Mouse (Mus musculus) embryonic facial prominence, embryonic 11.5 days (tissue): ENCODE data around the gene Mex3d. TPM values are rescaled to one million over a fixed set of nuclear protein-coding genes. Genes with fewer than 3 reads are reported as not detected.

Experiments used
- ATAC-seq: fragments of 200-750 bp; cut with Nextera tagmentation; replicated peaks from 2 replicates; pipeline ENCODE4 v1.8.0; 2017; ENCODE audit warnings: low read depth; ENCODE audit not compliant: insufficient number of reproducible peaks, low FRiP score, low TSS enrichment
- DNase-seq: peaks from one replicate; pipeline ENCODE4 v3.0.0-alpha.2; 2015; ENCODE audit warnings: low spot score
- H3K27ac ChIP-seq: fragments of 300-500 bp; sonication (generic); replicated peaks from 2 replicates; pipeline ENCODE4 v1.5.1; 2014; ENCODE audit warnings: mild to moderate bottlenecking, low read depth, low read length, control low read depth
- H3K27me3 ChIP-seq: fragments of 300-500 bp; sonication (generic); 2 replicates; pipeline ENCODE4 v1.6.1; 2014; ENCODE audit warnings: mild to moderate bottlenecking, low read length, moderate library complexity, mixed read lengths; ENCODE audit not compliant: control insufficient read depth, insufficient read depth
- H3K36me3 ChIP-seq: fragments of 300-500 bp; sonication (generic); replicated peaks from 2 replicates; pipeline ENCODE4 v1.6.1; 2014; ENCODE audit warnings: low read depth, mild to moderate bottlenecking, low read length, moderate library complexity, mixed read lengths; ENCODE audit not compliant: control insufficient read depth, insufficient read depth
- H3K4me1 ChIP-seq: fragments of 300-500 bp; sonication (generic); 2 replicates; pipeline ENCODE4 v1.6.1; 2014; ENCODE audit warnings: low read length, mixed read lengths; ENCODE audit not compliant: control insufficient read depth, insufficient read depth
- H3K4me2 ChIP-seq: fragments of 300-500 bp; sonication (generic); 2 replicates; pipeline ENCODE4 v1.6.1; 2014; ENCODE audit warnings: low read depth, mild to moderate bottlenecking, control low read depth, low read length, moderate library complexity
- H3K4me3 ChIP-seq: fragments of 300-500 bp; sonication (generic); 2 replicates; pipeline ENCODE4 v1.5.1; 2014; ENCODE audit warnings: low read depth, low read length, control low read depth
- H3K9ac ChIP-seq: fragments of 300-500 bp; sonication (generic); replicated peaks from 2 replicates; pipeline ENCODE4 v1.6.1; 2014; ENCODE audit warnings: mild to moderate bottlenecking, control low read depth, low read length
- H3K9me3 ChIP-seq: fragments of 300-500 bp; sonication (generic); replicated peaks from 2 replicates; pipeline ENCODE4 v1.6.1; 2016; ENCODE audit warnings: mild to moderate bottlenecking, low read length, inconsistent platforms, mixed read lengths; ENCODE audit not compliant: control insufficient read depth
- WGBS: fragments of 180-500 bp; shearing (Covaris S2); extraction: QIAGEN DNeasy Blood & Tissue Kit; methylation state at CpG from one replicate; pipeline ENCODE4 v1.1.7; 2014; 5-methylcytosine and 5-hydroxymethylcytosine counted together
- polyA plus RNA-seq: library from polyadenylated mRNA; unstranded; fragments of >200 nt; fragmentation: Nextera tagmentation; extraction: Ambion mirVana; gene quantifications from 2 replicates; pipeline ENCODE4 v1.2.1, GENCODE M21; 2014

Gene Mex3d
- 10.3 and 12.9 TPM in 2 replicates for polyA plus RNA-seq

- peak within 1 kb of the TSS; percentile 97 for H3K9ac ChIP-seq
- H3K9me3 ChIP-seq, result no peaks in the 10 kb centered on the region
- H3K4me3 ChIP-seq, result peak within 1 kb of the TSS; percentile 99
- H3K27me3 ChIP-seq, result no peaks in the 10 kb centered on the region
- H3K4me2 ChIP-seq, result peak within 1 kb of the TSS; percentile 93
- ATAC-seq (peak; percentile 29; the same call in 1 of the 2 replicates), DNase-seq (peak; percentile 91)
- peaks cover 18% of the 10 kb centered on the region for H3K4me1 ChIP-seq
- H3K36me3 ChIP-seq, result peaks cover 17% of the 10 kb centered on the region
- WGBS, result 0% methylated on average over 24 of the region's 61 CpGs
- H3K27ac ChIP-seq, result peak within 1 kb of the TSS; percentile 78
These were observed at the start of gene Mex3d for GRCm38 (mm10) chr10:80387522-80387959. TSS of gene Mex3d (minus strand) at chr10:80387659.

DNA sequence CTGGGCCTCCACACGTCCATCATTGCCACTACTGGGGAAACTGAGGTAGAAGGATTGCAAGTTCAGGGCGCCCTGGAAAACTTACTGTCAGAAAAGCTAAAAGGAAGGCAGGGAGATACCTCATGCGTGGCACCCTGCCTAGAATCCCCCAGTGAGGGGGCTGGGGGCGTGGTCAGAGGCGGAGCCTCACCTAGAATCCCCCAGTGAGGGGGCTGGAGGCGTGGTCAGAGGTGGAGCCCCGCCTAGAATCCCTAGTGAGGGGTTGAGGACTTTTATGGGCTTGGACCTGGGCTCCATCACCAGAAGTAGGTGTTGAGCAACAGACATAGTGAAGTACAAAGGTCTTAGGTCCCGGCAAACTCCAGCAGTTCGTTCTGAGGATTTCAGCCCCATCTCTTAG is 48.8 kb upstream of the Mex3d start:
- Histone ChIP-seq H3K4me3 (no peak overlapping the region), H3K9ac (no peak overlapping the region), H3K27me3 (no peaks in the 10 kb centered on the region), H3K4me2 (no peak overlapping the region; the same call in 1 of the 2 replicates), H3K27ac (no peak overlapping the region), H3K36me3 (no peaks in the 10 kb centered on the region), H3K4me1 (no peaks in the 10 kb centered on the region), H3K9me3 (no peaks in the 10 kb centered on the region)
- 13% methylated on average over 9 of the region's 9 CpGs for WGBS
- ATAC-seq (no peak), DNase-seq (no peak)

DNA sequence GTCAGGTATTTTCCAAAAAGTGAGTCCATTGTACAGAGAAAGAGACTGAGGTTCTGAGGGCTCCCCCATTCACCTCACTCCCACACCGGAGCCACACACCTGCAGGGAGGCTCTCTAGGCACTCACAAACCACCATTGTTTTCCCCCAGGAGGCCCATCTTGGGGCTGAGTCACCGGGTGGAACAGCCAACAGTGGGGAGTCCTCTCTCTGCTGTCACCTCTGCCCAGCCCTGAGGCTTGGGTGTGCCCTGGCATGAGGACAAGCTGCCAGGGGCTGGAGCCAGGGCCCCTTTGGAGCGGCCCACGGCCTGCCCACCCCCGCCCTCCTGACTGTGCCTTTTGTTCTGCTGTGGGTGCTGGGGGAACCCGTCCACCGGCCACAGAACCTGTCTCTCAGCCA is 48.3 kb upstream of the Mex3d start:
- Histone ChIP-seq H3K4me3 (no peak overlapping the region), H3K9me3 (no peaks in the 10 kb centered on the region), H3K4me1 (no peaks in the 10 kb centered on the region), H3K27me3 (no peaks in the 10 kb centered on the region), H3K9ac (no peak overlapping the region), H3K27ac (no peak overlapping the region), H3K4me2 (no peak overlapping the region), H3K36me3 (no peaks in the 10 kb centered on the region)
- WGBS, result 41% methylated on average over 7 of the region's 7 CpGs
- DNase-seq, result no peak
- ATAC-seq, result no peak

- Histone ChIP-seq H3K27ac (no peak overlapping the region), H3K4me3 (no peak overlapping the region), H3K9me3 (no peaks in the 10 kb centered on the region), H3K9ac (no peak overlapping the region), H3K36me3 (peaks cover 5% of the 10 kb centered on the region), H3K4me2 (no peak overlapping the region), H3K4me1 (no peaks in the 10 kb centered on the region; the same call in 1 of the 2 replicates), H3K27me3 (no peaks in the 10 kb centered on the region)
- WGBS, result 85% methylated on average over 3 of the region's 3 CpGs
- DNase-seq, result no peak
- ATAC-seq, result no peak
These were observed 47.4 kb upstream of the Mex3d start for GRCm38 (mm10) chr10:80434823-80435222.

DNA sequence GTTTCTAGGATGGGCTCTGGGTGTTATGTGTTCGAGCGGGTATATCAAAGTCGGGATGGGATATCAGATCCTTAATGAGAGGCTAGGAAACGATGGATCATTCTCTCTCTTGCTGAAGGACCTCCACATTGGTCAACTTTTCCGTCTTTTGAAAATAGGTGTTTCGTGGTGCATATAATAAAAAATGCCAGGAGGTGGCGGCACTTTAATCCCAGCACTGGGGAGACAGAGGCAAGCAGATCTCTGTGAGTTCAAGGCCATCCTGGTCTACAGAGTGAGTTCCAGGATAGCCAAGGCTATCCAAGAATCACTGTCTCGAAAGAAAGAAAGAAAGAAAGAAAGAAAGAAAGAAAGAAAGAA is 46.8 kb upstream of the Mex3d start:
- H3K4me3 ChIP-seq, result no peak overlapping the region

DNA sequence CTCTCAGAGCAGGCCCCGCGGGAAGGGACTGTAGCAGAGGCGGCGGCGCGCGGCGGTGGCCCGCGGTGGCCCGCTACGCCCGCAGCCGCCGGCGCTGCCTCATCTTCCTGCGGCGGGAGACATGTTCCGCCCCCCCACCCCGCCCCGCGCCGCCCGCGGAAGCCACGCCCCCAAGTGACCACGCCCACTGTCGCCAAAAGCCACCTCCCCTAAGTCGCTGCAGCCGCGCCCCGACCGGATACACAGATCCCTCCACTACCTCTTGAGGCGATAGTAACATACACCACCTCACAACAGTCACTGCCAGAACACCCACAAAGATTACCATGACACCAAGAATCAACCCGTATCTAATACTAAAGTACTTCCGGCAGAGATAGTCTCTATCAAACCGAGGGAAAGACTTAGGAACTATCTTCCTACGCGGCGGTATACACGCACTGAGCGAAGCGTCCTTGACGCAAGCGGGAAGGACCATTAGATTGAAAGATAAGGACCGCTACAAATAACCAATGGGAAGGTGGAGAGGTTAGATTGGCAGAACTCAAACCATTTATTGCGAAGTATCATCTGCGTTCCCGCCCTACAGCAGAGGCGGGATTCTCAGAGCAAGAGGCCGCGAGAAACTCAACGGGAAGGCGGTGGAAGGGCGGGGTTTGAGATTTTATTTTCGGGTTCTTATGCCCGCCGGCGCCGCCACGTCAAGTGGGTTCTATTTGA is 46.2 kb upstream of the Mex3d start, which contains the start of gene Tcf3:
Gene Tcf3, minus strand, starts transcription at position 135 of the 720 bp plus-strand sequence.
- peak; percentile 99 for DNase-seq
- no peaks in the 10 kb centered on the region; the same call in 1 of the 2 replicates for H3K4me1 ChIP-seq
- peaks cover 14% of the 10 kb centered on the region for H3K36me3 ChIP-seq
- H3K9me3 ChIP-seq, result no peaks in the 10 kb centered on the region
- ATAC-seq, result peak; percentile 86
- H3K27ac ChIP-seq, result peak within 1 kb of the TSS; percentile 91
- WGBS, result 0% methylated on average over 52 of the region's 61 CpGs
- no peaks in the 10 kb centered on the region for H3K27me3 ChIP-seq
- peak within 1 kb of the TSS; percentile 89 for H3K4me2 ChIP-seq
- peak within 1 kb of the TSS; percentile 99 for H3K9ac ChIP-seq
- peak within 1 kb of the TSS; percentile 99 for H3K4me3 ChIP-seq

More for the DNA sequence above, 46.8 kb upstream of the Mex3d start:
- Histone ChIP-seq H3K4me2 (no peak overlapping the region), H3K9ac (no peak overlapping the region), H3K36me3 (peaks cover 11% of the 10 kb centered on the region), H3K27ac (no peak overlapping the region), H3K27me3 (no peaks in the 10 kb centered on the region), H3K9me3 (no peaks in the 10 kb centered on the region), H3K4me1 (no peaks in the 10 kb centered on the region; the same call in 1 of the 2 replicates)
- ATAC-seq, result no peak
- DNase-seq, result no peak
- WGBS, result 11% methylated on average over 8 of the region's 8 CpGs

DNA sequence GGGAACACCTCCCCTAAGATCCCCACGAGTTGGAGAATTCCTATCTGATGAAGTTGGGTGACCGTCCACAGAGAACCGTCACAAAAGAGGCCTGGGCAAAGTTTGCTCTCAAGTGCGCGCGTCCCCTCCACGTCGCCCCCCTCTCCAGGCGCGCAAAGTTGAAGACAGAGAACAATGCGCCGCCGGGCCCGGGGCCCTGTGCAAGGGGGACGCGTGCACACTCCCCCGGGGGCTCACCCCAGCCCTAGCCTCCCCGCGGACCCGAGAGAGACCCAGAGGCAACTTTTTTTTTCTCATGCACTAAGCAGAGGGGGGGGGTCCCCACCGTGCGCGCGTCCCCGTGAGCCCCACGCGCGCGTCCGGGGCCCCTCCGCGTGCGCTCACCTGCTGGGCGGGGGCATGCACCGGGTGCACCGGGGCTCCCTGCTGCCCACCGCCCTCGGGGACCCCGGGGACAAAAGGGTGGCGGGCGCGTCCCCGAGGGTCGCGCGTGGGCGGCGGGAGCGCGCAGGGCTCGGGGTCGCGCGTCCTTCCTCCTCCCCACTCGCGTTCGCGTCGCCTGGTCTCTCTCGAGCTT is 45.6 kb upstream of the Mex3d start:
- under 1% methylated on average over 60 of the region's 60 CpGs for WGBS
- ATAC-seq (no peak), DNase-seq (peak; percentile 76)
- H3K9me3 ChIP-seq, result no peaks in the 10 kb centered on the region
- peaks cover 20% of the 10 kb centered on the region for H3K36me3 ChIP-seq
- H3K9ac ChIP-seq, result peak overlapping the region; percentile 99
- no peaks in the 10 kb centered on the region; the same call in 1 of the 2 replicates for H3K4me1 ChIP-seq
- H3K4me2 ChIP-seq, result peak overlapping the region; percentile 89
- peak overlapping the region; percentile 91 for H3K27ac ChIP-seq
- no peaks in the 10 kb centered on the region for H3K27me3 ChIP-seq
- H3K4me3 ChIP-seq, result peak overlapping the region; percentile 99

DNA sequence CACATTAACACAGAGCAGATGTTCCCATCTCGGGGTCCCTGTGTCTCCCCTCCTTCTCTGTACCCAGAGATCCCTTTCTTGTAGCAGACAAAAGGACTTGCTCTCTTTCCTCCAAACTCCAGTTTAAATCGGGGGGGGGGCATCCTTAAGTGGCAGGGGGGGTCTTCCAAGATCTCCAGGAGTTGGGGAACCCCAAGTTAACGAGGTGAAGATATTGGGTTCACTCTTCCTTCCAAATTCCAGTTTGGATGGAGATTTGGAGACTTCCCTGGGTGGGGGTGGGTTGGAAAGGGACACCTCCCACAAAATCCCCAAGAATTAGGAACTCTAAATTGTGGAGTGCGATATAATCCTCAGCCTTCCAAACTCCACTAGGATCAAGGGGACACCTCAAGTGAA is 44.9 kb upstream of the Mex3d start:
- Histone ChIP-seq H3K36me3 (peaks cover 25% of the 10 kb centered on the region), H3K9ac (peak overlapping the region; percentile 99), H3K27ac (peak overlapping the region; percentile 6; the same call in 1 of the 2 replicates), H3K4me2 (peak overlapping the region; percentile 89), H3K4me1 (no peaks in the 10 kb centered on the region; the same call in 1 of the 2 replicates), H3K9me3 (no peaks in the 10 kb centered on the region), H3K4me3 (peak overlapping the region; percentile 99), H3K27me3 (no peaks in the 10 kb centered on the region)
- no peak for DNase-seq
- 4% methylated on average over 4 of the region's 4 CpGs for WGBS
- ATAC-seq, result no peak
